Mouse (Mus musculus) ES-Bruce4 (cell line): ENCODE measurements at regions not wholly inside any gene's neighbourhood (a gene's known extent, or its start where the extent isn't known, plus 50 kb on each side); places are given as distances from the start of the nearest gene placed in this dataset.
"Not testable (repeated sequence)": the region's sequence is repeated elsewhere in the genome, so short reads cannot be mapped to it uniquely, and the experiment has no call there.

ENCODE experiments used
- H3K27ac ChIP-seq: 2 replicates; pipeline ENCODE4 v1.5.1; 2012; ENCODE audit warnings: low read length, inconsistent platforms; ENCODE audit not compliant: insufficient read depth
- H3K27me3 ChIP-seq: 2 replicates; pipeline ENCODE4 v1.6.1; 2012; ENCODE audit warnings: mild to moderate bottlenecking, low read length, inconsistent platforms; ENCODE audit not compliant: control insufficient read depth, poor library complexity, insufficient read depth, severe bottlenecking
- H3K36me3 ChIP-seq: 2 replicates; pipeline ENCODE4 v1.6.1; 2012; ENCODE audit warnings: inconsistent platforms, mild to moderate bottlenecking, low read length, moderate library complexity; ENCODE audit not compliant: control insufficient read depth, poor library complexity, insufficient read depth, severe bottlenecking
- H3K4me1 ChIP-seq: one replicate; pipeline ENCODE4 v1.8.1; 2011; ENCODE audit warnings: low read length; ENCODE audit not compliant: control insufficient read depth, insufficient read depth
- H3K4me3 ChIP-seq: 2 replicates; pipeline ENCODE4 v1.5.1; 2011; ENCODE audit warnings: low read depth, mild to moderate bottlenecking, low read length
- H3K9ac ChIP-seq: 2 replicates; pipeline ENCODE4 v1.6.1; 2012; ENCODE audit warnings: low read depth, mild to moderate bottlenecking, inconsistent platforms; ENCODE audit not compliant: poor library complexity, severe bottlenecking
- H3K9me3 ChIP-seq: replicated peaks from 2 replicates; pipeline ENCODE4 v1.6.1; 2012; ENCODE audit warnings: mild to moderate bottlenecking, low read length, inconsistent platforms; ENCODE audit not compliant: control insufficient read depth, poor library complexity, insufficient read depth, severe bottlenecking
- CTCF ChIP-seq: IDR thresholded peaks from one replicate; pipeline ENCODE4 v1.8.1; 2011; ENCODE audit warnings: low read depth, low read length
- EP300 ChIP-seq: IDR thresholded peaks from 2 replicates; pipeline ENCODE4 v1.6.1; 2011; ENCODE audit warnings: low read depth, low read length; ENCODE audit not compliant: insufficient read depth
- POLR2A ChIP-seq: IDR thresholded peaks from one replicate; pipeline ENCODE4 v1.8.1; 2011; ENCODE audit warnings: low read length; ENCODE audit not compliant: insufficient read depth

GRCm38 (mm10) chr4:6600766-6601367, 1638.0 kb downstream of the Car8 start:
- Histone ChIP-seq H3K27me3 (no peaks in the 10 kb centered on the region), H3K9me3 (no peaks in the 10 kb centered on the region), H3K27ac (no peak overlapping the region), H3K9ac (no peak overlapping the region), H3K4me3 (no peak overlapping the region), H3K36me3 (no peaks in the 10 kb centered on the region), H3K4me1 (no peaks in the 10 kb centered on the region)
- no peak for TF ChIP-seq CTCF
- TF ChIP-seq EP300, result no peak
- no peak for TF ChIP-seq POLR2A

- Histone ChIP-seq H3K27me3 (no peaks in the 10 kb centered on the region), H3K4me3 (no peak overlapping the region), H3K36me3 (no peaks in the 10 kb centered on the region), H3K4me1 (no peaks in the 10 kb centered on the region), H3K9me3 (no peaks in the 10 kb centered on the region), H3K9ac (no peak overlapping the region), H3K27ac (no peak overlapping the region)
- no peak for TF ChIP-seq EP300
- no peak for TF ChIP-seq CTCF
- no peak for TF ChIP-seq POLR2A
These were observed 1642.5 kb downstream of the Car8 start for GRCm38 (mm10) chr4:6596321-6596720.

- not testable (repeated sequence) for H3K36me3 ChIP-seq
These were observed 1646.0 kb downstream of the Car8 start for GRCm38 (mm10) chr4:6592890-6593289.

GRCm38 (mm10) chr4:6561604-6562357, 1677.1 kb downstream of the Car8 start:
- no peak for TF ChIP-seq POLR2A
- TF ChIP-seq CTCF, result no peak
- TF ChIP-seq EP300, result no peak
- Histone ChIP-seq H3K27me3 (no peaks in the 10 kb centered on the region), H3K36me3 (no peaks in the 10 kb centered on the region), H3K9me3 (no peaks in the 10 kb centered on the region), H3K4me1 (no peaks in the 10 kb centered on the region), H3K27ac (no peak overlapping the region), H3K4me3 (no peak overlapping the region), H3K9ac (no peak overlapping the region)

More at GRCm38 (mm10) chr4:6592890-6593289, 1646.0 kb downstream of the Car8 start:
- H3K4me1 ChIP-seq, H3K27me3 ChIP-seq, H3K9ac ChIP-seq, H3K9me3 ChIP-seq, H3K4me3 ChIP-seq, H3K27ac ChIP-seq: not testable (repeated sequence)
- peak; percentile 62 for TF ChIP-seq EP300

- H3K27ac ChIP-seq, result no peak overlapping the region
- no peaks in the 10 kb centered on the region for H3K9me3 ChIP-seq
- no peaks in the 10 kb centered on the region for H3K27me3 ChIP-seq
- H3K9ac ChIP-seq, result no peak overlapping the region
- no peak overlapping the region for H3K4me3 ChIP-seq
- H3K36me3 ChIP-seq, result no peaks in the 10 kb centered on the region
- no peaks in the 10 kb centered on the region for H3K4me1 ChIP-seq
- TF ChIP-seq EP300 (no peak), POLR2A (no peak), CTCF (no peak)
These were observed 1699.2 kb downstream of the Car8 start for GRCm38 (mm10) chr4:6539626-6540025.

GRCm38 (mm10) chr4:6532441-6532840, 1706.4 kb downstream of the Car8 start:
- no peak overlapping the region for H3K27ac ChIP-seq
- no peaks in the 10 kb centered on the region for H3K36me3 ChIP-seq
- H3K9me3 ChIP-seq, result no peaks in the 10 kb centered on the region; the same call in 1 of the 2 replicates
- TF ChIP-seq CTCF, result no peak
- no peak for TF ChIP-seq EP300
- TF ChIP-seq POLR2A, result no peak
- H3K9ac ChIP-seq, result no peak overlapping the region
- no peaks in the 10 kb centered on the region for H3K4me1 ChIP-seq
- no peak overlapping the region for H3K4me3 ChIP-seq
- no peaks in the 10 kb centered on the region for H3K27me3 ChIP-seq
